Mouse (Mus musculus) erythroblast, embryonic 14.5 days (primary cell): ENCODE measurements around the gene Gm8127.
"Not testable (repeated sequence)": the region's sequence is repeated elsewhere in the genome, so short reads cannot be mapped to it uniquely, and the experiment has no call there.

Experiments used
- GATA1 ChIP-seq: IDR thresholded peaks from 2 replicates; pipeline ENCODE4 v1.6.1; 2012; ENCODE audit warnings: low read length, inconsistent platforms, mixed read lengths
- TAL1 ChIP-seq: IDR thresholded peaks from 3 replicates; pipeline ENCODE4 v1.6.1; 2012; ENCODE audit warnings: low read length, inconsistent platforms, mixed read lengths

DNA sequence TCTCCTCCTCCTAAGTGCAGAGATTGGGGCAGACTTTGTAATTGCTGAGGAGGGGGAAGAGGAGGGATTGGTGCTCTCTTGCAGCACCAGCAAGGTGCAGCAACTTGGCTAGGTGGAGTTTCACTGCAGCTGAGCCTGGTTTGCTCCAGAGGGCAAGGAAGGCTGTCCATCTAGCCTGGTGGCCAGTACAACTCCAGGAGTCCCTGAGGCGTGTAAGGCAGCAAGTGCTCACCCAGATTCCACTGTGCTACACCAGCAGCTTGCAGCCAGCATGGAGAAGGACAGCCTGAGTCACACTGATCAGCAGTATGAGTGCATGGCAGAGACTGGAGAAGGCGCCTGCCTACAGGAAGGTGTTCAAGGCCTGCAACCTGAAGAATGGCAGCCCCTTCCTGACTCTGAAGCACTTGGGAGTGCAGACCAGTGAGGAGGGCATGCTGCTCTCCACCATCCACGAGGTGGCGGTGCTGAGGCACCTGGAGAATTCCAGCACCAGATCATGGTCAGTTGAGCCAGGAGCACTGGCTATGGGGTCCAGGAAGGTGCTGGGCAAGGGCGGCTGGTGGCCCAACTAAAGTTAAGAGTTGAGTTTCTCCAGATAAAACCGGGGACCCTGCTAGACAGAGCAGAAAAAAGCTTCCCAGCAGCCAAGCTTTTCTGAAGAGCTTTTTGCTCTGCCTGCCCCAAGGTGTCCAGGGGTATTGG is 42.9 kb downstream of the Gm8127 start:
- not testable (repeated sequence) for TF ChIP-seq GATA1, TAL1
